Mouse (Mus musculus): ENCODE measurements around the gene Aip.
"Not testable (repeated sequence)": the region's sequence is repeated elsewhere in the genome, so short reads cannot be mapped to it uniquely, and the experiment has no call there.

Aip gene

GRCm38 (mm10) chr19:4091383-4091782, 34.3 kb downstream of the Aip start:
- no peak for DNase-seq (ENCODE audit: low spot score)

GRCm38 (mm10) chr19:4090446-4090845, 35.2 kb downstream of the Aip start:
- no peak for DNase-seq (ENCODE audit: low spot score)

GRCm38 (mm10) chr19:4089128-4089527, 36.5 kb downstream of the Aip start:
- no peak for DNase-seq (ENCODE audit: low spot score)

GRCm38 (mm10) chr19:4088146-4088545, 37.5 kb downstream of the Aip start:
- DNase-seq (ENCODE audit: low spot score) = no peak

- peak; percentile 60 for DNase-seq (ENCODE audit: low spot score)
These were observed 38.6 kb downstream of the Aip start for GRCm38 (mm10) chr19:4087090-4087489.

GRCm38 (mm10) chr19:4086156-4086555, 39.5 kb downstream of the Aip start:
- DNase-seq (ENCODE audit: low spot score) = no peak

GRCm38 (mm10) chr19:4084984-4085383, 40.7 kb downstream of the Aip start:
- DNase-seq (ENCODE audit: low spot score) = peak; percentile 39

GRCm38 (mm10) chr19:4083826-4084225, 41.8 kb downstream of the Aip start:
- no peak for DNase-seq (ENCODE audit: low spot score)

- DNase-seq (ENCODE audit: low spot score) = no peak
These were observed 42.3 kb downstream of the Aip start for GRCm38 (mm10) chr19:4083316-4083715.

- DNase-seq (ENCODE audit: low spot score) = no peak
These were observed 43.3 kb downstream of the Aip start for GRCm38 (mm10) chr19:4082219-4082965.

- DNase-seq (ENCODE audit: low spot score) = no peak
These were observed 44.3 kb downstream of the Aip start, which contains the start of gene Cabp2 for GRCm38 (mm10) chr19:4081394-4081793. Gene Cabp2, plus strand, starts transcription at chr19:4081578.

- no peak for DNase-seq (ENCODE audit: low spot score)
These were observed 45.1 kb downstream of the Aip start for GRCm38 (mm10) chr19:4080511-4081009.

- no peak for DNase-seq (ENCODE audit: low spot score)
These were observed 46.1 kb downstream of the Aip start for GRCm38 (mm10) chr19:4079594-4079993.

GRCm38 (mm10) chr19:4075531-4075930, 50.1 kb downstream of the Aip start:
- DNase-seq (ENCODE audit: low spot score) = no peak

GRCm38 (mm10) chr19:4072706-4073424, 52.8 kb downstream of the Aip start:
- DNase-seq (ENCODE audit: low spot score) = no peak

- DNase-seq (ENCODE audit: low spot score) = no peak
These were observed 54.3 kb downstream of the Aip start for GRCm38 (mm10) chr19:4071406-4071805.

GRCm38 (mm10) chr19:4070756-4071155, 54.9 kb downstream of the Aip start:
- no peak for DNase-seq (ENCODE audit: low spot score)

- no peak for DNase-seq (ENCODE audit: low spot score)
These were observed 55.3 kb downstream of the Aip start for GRCm38 (mm10) chr19:4070311-4070710.

GRCm38 (mm10) chr19:4068717-4069410, 56.8 kb downstream of the Aip start:
- DNase-seq (ENCODE audit: low spot score) = no peak

- DNase-seq (ENCODE audit: low spot score) = not testable (repeated sequence)
These were observed 57.4 kb downstream of the Aip start for GRCm38 (mm10) chr19:4068242-4068641.

GRCm38 (mm10) chr19:4066877-4067276, 58.8 kb downstream of the Aip start:
- DNase-seq (ENCODE audit: low spot score) = no peak

- DNase-seq (ENCODE audit: low spot score) = no peak
These were observed 59.4 kb downstream of the Aip start for GRCm38 (mm10) chr19:4066280-4066679.

GRCm38 (mm10) chr19:4064501-4064900, 61.2 kb downstream of the Aip start:
- DNase-seq (ENCODE audit: low spot score) = not testable (repeated sequence)

Data from adipocyte (in vitro differentiated cells).